Mouse (Mus musculus): ENCODE data around the gene H2-DMa.

The H2-DMa gene

GRCm38 (mm10) chr17:34104804-34105203 lies 14.5 kb upstream of the H2-DMa start:
- DNase-seq: no peak

GRCm38 (mm10) chr17:34106555-34106954 lies 12.8 kb upstream of the H2-DMa start:
- no peak for DNase-seq

- DNase-seq: no peak
Observed at GRCm38 (mm10) chr17:34107109-34107867, 12.1 kb upstream of the H2-DMa start.

GRCm38 (mm10) chr17:34108460-34108859 lies 10.9 kb upstream of the H2-DMa start:
- DNase-seq: no peak

GRCm38 (mm10) chr17:34109038-34109805 lies 10.1 kb upstream of the H2-DMa start:
- DNase-seq: peak; percentile 58 to 60

GRCm38 (mm10) chr17:34109806-34110195 lies 9.5 kb upstream of the H2-DMa start:
- DNase-seq: no peak

GRCm38 (mm10) chr17:34110309-34110708 lies 9.0 kb upstream of the H2-DMa start:
- DNase-seq: no peak

- DNase-seq: no peak
Observed at GRCm38 (mm10) chr17:34114114-34114513, 5.2 kb upstream of the H2-DMa start.

- DNase-seq: peak; percentile 23 to 48
Observed at GRCm38 (mm10) chr17:34116736-34117370, 2.5 kb upstream of the H2-DMa start.

- no peak for DNase-seq
Observed at GRCm38 (mm10) chr17:34117421-34118112, 1.8 kb upstream of the H2-DMa start.

- peak; percentile 76 to 86 for DNase-seq
Observed at GRCm38 (mm10) chr17:34118113-34118872, 1.0 kb upstream of the H2-DMa start.

GRCm38 (mm10) chr17:34118873-34119248 lies 480 bp upstream of the H2-DMa start:
- DNase-seq: no peak

- DNase-seq: peak; percentile 94 to 96
Observed at GRCm38 (mm10) chr17:34120180-34120723, 911 bp downstream of the H2-DMa start.

- DNase-seq: peak; percentile 85 to 86
Observed at GRCm38 (mm10) chr17:34120814-34121171, 1.5 kb downstream of the H2-DMa start.

- DNase-seq: peak; percentile 81 to 82
Observed at GRCm38 (mm10) chr17:34121172-34121878, 2.0 kb downstream of the H2-DMa start.

- DNase-seq: peak; percentile 82 to 89
Observed at GRCm38 (mm10) chr17:34121879-34122187, 2.5 kb downstream of the H2-DMa start.

- DNase-seq: peak; percentile 98 to 99
Observed at GRCm38 (mm10) chr17:34122188-34122984, 3.0 kb downstream of the H2-DMa start, which contains the start of gene Brd2. Gene Brd2 (minus strand): TSS chr17:34122634.

- no peak for DNase-seq
Observed at GRCm38 (mm10) chr17:34123111-34123510, 3.8 kb downstream of the H2-DMa start.

GRCm38 (mm10) chr17:34123518-34123917 lies 4.2 kb downstream of the H2-DMa start:
- DNase-seq: peak in 1 of 2 experiments; percentile 24

- peak in 1 of 2 experiments; percentile 5 for DNase-seq
Observed at GRCm38 (mm10) chr17:34124649-34125048, 5.3 kb downstream of the H2-DMa start.
